Mouse (Mus musculus): ENCODE results near the gene Wars. TPM values are rescaled to one million over a fixed set of nuclear protein-coding genes. Genes with fewer than 3 reads are reported as not detected.

Gene Wars
- total RNA-seq, 1 experiment from 2014 or later = 59.0 TPM

DNA sequence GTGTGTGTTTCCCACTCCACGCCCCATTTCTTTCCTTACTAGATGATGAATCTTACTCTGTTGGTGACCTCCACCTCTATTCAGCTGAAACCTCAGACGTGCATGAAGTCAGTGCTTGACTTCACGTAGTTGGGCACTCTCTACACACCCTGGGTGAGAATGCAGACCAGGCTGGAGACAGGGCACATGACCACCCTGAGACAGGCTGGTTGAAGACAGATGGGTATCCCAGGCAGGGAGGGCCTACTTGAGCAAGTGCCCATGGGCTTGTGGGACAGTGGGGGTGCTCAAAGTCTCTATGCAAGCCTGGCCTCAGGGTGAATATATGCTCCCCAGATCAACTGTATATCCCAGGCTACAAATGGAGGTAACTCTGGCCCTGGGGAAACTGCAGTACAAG is 59.6 kb downstream of the Wars start:
- no peak for ATAC-seq (replicated peaks; ENCODE audit: insufficient number of reproducible peaks, low FRiP score, low TSS enrichment, poor library complexity, severe bottlenecking)

DNA sequence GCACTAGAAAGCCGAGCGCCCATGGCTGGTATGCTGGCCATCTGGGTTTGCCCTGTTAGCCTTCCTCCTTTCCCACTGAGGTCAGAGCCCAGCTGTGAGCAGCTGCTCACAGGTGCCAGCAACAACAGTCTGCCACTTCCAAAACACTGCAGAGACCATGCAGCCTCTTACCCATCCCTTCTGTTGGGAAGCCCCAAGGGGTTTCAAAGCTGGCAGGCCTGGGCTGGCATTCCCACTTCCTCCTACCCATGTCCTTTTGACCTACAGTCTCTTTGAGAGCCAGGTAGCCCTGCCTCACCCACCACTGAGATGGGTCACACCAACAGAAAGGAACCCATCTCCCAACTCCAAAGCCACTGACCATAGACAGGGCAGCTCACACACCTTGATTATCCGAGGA is 60.6 kb downstream of the Wars start:
- ATAC-seq (replicated peaks; ENCODE audit: insufficient number of reproducible peaks, low FRiP score, low TSS enrichment, poor library complexity, severe bottlenecking) = no peak

DNA sequence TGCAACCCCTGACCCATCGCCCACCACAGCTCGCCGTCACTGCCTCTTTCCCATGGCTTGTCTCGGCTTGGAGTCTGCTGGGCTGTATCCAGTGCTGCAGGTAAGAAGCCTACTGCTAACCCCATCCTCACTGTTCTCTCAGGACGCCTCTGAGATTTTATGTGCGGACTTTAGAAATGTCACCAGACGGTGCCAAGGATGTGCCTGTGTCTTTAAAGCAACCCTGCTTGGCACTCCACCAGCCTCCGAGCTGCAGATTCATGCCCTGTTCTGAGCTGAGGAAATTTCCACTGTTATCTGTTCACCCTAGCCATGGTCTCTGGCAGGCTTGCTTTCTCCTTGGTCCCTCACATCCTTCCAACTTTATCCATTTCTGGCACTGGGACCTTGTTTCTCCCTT is 61.1 kb downstream of the Wars start:
- ATAC-seq (replicated peaks; ENCODE audit: insufficient number of reproducible peaks, low FRiP score, low TSS enrichment, poor library complexity, severe bottlenecking) = no peak

GRCm38 (mm10) chr12:108831966-108832643 is 61.9 kb downstream of the Wars start:
- ATAC-seq (replicated peaks; ENCODE audit: insufficient number of reproducible peaks, low FRiP score, low TSS enrichment, poor library complexity, severe bottlenecking) = no peak

DNA sequence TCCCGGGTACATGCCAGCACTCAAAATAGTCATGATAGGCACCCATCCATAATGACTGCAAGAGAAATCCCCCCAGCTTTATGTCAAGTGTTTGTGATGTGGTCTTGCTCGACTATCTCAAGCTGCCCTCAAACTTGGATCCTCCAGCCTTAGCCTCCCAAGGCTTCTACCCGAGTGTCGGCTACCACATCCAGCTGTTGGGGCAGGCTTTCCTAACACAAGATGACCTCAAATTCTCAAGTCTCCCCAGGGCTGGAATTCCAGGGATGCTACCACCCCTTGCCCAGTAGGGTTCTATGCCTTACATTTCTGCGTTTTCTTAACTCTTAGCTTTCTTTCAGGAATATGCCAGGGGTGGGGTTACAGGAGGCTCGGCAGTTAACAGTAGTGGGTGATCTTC is 63.6 kb downstream of the Wars start:
- ATAC-seq (replicated peaks; ENCODE audit: insufficient number of reproducible peaks, low FRiP score, low TSS enrichment, poor library complexity, severe bottlenecking) = no peak

DNA sequence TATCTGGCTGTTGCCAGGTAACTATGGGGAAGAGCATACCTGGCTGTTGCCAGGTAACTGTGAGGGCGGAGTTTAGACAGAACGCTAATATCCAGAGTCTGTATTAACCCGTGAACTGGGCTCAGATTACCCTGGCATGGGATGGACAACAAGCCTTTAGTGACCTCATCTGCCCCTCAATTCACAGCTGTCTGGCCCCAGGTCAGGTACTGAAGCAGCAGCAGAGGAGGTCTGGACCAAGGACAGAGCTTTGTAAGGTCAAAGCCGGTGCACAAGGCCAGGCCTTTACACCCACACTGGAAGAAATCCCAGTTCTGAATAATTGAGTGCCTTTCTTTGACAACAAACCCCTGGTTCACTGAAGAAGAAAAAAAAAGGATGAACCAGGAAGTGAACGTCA is 64.3 kb downstream of the Wars start:
- no peak for ATAC-seq (replicated peaks; ENCODE audit: insufficient number of reproducible peaks, low FRiP score, low TSS enrichment, poor library complexity, severe bottlenecking)

GRCm38 (mm10) chr12:108827641-108828040 is 66.3 kb downstream of the Wars start:
- ATAC-seq (replicated peaks; ENCODE audit: insufficient number of reproducible peaks, low FRiP score, low TSS enrichment, poor library complexity, severe bottlenecking) = no peak

- ATAC-seq (replicated peaks; ENCODE audit: insufficient number of reproducible peaks, low FRiP score, low TSS enrichment, poor library complexity, severe bottlenecking) = no peak
Observed at GRCm38 (mm10) chr12:108826958-108827535, 66.9 kb downstream of the Wars start.

GRCm38 (mm10) chr12:108826282-108826957 is 67.6 kb downstream of the Wars start:
- no peak for ATAC-seq (replicated peaks; ENCODE audit: insufficient number of reproducible peaks, low FRiP score, low TSS enrichment, poor library complexity, severe bottlenecking)

DNA sequence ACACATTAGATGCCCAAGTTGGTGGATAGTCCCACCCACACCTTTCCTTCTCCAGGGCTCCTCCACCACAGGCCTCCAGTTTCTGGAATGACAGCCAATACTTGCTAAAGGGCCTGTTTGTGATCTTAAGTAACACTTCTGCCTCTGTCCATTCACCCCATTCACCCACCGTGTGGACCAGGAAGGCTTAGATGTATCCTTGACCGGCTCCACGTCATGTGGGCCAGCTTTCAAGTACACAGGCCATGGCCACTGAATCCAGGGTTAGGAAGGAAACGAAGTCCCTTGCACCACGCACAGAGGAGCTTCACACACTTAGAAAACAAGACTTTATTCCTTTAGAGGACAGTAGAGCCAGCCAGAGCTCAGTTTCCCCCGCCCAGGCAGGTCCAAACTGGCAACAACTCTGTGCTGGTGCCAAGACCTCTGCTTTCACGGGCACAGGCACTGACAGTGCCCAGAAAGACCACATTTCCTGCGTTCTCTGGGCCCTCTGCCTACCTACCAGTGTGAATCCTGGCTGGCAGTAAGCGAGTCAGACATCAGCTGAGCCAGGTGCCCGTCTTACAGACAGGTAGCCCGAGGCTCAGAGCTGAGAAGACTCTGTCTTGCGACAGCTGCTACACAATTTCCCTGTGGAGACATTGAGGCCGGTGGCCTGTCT is 68.3 kb downstream of the Wars start:
- no peak for ATAC-seq (replicated peaks; ENCODE audit: insufficient number of reproducible peaks, low FRiP score, low TSS enrichment, poor library complexity, severe bottlenecking)

- no peak for ATAC-seq (replicated peaks; ENCODE audit: insufficient number of reproducible peaks, low FRiP score, low TSS enrichment, poor library complexity, severe bottlenecking)
Observed at GRCm38 (mm10) chr12:108824225-108824874, 69.6 kb downstream of the Wars start.

DNA sequence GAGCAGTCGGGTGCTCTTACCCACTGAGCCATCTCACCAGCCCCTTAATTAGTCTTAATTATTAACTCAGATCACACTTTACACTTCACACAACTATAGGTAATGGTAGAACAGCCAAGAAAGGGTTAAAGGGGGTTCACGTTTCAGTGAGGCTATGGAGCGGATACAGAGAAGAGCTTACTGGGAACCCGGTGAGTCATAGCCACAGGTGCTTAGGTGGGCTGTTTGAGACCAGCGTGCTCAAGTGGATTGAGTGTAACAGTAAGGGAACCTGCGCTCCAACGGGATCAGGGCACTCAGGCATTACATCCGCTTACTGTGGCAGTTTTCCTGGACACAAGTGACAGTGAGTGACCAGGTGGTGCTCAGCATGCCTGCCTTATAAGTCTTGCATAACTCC is 70.9 kb downstream of the Wars start:
- no peak for ATAC-seq (replicated peaks; ENCODE audit: insufficient number of reproducible peaks, low FRiP score, low TSS enrichment, poor library complexity, severe bottlenecking)

- no peak; the same call in 1 of the 2 replicates for ATAC-seq (replicated peaks; ENCODE audit: insufficient number of reproducible peaks, low FRiP score, low TSS enrichment, poor library complexity, severe bottlenecking)
Observed at GRCm38 (mm10) chr12:108820461-108820860, 73.5 kb downstream of the Wars start.

GRCm38 (mm10) chr12:108816569-108816968 is 77.4 kb downstream of the Wars start:
- ATAC-seq (replicated peaks; ENCODE audit: insufficient number of reproducible peaks, low FRiP score, low TSS enrichment, poor library complexity, severe bottlenecking) = 0 out of 2 replicates have a peak, but pooled peaks have one; percentile 19

GRCm38 (mm10) chr12:108814470-108814869 is 79.5 kb downstream of the Wars start:
- ATAC-seq (replicated peaks; ENCODE audit: insufficient number of reproducible peaks, low FRiP score, low TSS enrichment, poor library complexity, severe bottlenecking) = no peak

GRCm38 (mm10) chr12:108812463-108812862 is 81.5 kb downstream of the Wars start:
- no peak for ATAC-seq (replicated peaks; ENCODE audit: insufficient number of reproducible peaks, low FRiP score, low TSS enrichment, poor library complexity, severe bottlenecking)

GRCm38 (mm10) chr12:108811133-108811532 is 82.8 kb downstream of the Wars start:
- ATAC-seq (replicated peaks; ENCODE audit: insufficient number of reproducible peaks, low FRiP score, low TSS enrichment, poor library complexity, severe bottlenecking) = no peak

GRCm38 (mm10) chr12:108810309-108810708 is 83.7 kb downstream of the Wars start:
- ATAC-seq (replicated peaks; ENCODE audit: insufficient number of reproducible peaks, low FRiP score, low TSS enrichment, poor library complexity, severe bottlenecking) = no peak

All from monocyte, adult 5-6 weeks (primary cell).